Mouse (Mus musculus) erythroblast, embryonic 14.5 days (primary cell): ENCODE results near the gene Numbl.

Experiments used
- GATA1 ChIP-seq: IDR thresholded peaks from 2 replicates; pipeline ENCODE4 v1.6.1; 2012; ENCODE audit warnings: low read length, inconsistent platforms, mixed read lengths
- TAL1 ChIP-seq: IDR thresholded peaks from 3 replicates; pipeline ENCODE4 v1.6.1; 2012; ENCODE audit warnings: low read length, inconsistent platforms, mixed read lengths

DNA sequence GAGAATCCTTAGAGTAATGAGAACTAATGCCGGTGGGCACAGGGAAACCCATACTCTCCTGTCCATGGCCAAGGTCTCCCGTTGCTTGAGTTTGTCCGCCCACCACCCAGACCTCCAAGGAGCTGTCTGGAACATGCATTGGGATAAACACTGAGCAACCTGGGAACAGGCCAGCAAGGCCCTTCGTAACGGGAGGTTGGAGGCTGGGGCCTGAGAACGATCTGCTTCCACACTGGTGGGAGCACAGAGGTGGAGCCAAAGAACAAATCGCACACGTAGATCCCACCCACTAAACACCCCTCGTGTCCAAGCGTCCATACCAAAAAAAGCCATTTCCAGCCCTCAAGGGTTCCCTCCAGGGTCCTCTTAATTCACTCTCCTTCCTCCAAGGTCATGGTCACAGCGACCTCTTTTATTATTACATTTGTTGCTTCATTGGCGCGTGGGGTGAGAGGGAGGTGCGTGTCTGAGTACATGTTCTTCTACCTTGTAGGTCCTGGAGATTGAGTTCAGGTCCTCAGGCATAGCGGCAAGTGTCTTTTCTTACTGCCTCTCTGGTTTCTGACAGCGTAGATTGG, 39.9 kb downstream of the Numbl start:
- TF ChIP-seq GATA1 (no peak), TAL1 (no peak)
